Mouse (Mus musculus): ENCODE data around the gene Mlycd.
"Not testable (repeated sequence)": the region's sequence is repeated elsewhere in the genome, so short reads cannot be mapped to it uniquely, and the experiment has no call there.

Mlycd gene

GRCm38 (mm10) chr8:119394524-119395026 is at the start of gene Mlycd:
Mlycd (plus strand) TSS chr8:119394878.
- peak; percentile 93 for DNase-seq

DNA sequence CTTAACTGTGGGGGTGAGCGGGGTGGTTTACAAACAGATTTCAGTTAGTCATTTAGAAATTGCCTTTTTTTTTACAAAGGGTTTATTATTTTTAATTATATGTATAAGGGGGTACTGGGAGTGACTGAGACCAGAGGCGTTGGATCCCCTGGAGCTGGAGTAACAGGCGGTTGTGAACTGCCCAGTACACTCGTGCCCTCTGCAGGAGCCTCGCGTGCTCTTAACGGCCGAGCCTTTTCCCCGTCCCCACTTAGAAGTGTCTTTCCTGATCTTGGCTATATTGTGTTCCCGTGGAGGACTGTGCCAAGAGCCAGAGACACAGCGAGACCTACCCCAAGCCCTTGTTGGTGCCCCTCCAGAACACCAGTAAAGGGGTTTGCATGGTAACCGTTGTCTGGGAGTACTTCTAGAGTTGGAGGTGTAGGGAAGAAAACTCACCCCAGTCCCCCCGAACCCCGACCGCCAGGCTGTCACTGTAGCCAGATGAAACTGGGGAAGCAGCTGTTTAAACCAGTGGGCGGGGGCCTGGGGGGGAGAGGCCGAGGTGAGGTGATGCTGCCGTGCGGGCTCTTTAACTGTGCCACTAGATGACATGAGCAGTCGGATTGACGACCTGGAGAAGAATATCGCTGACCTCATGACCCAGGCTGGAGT is 49.5 kb upstream of the Mlycd start:
- peak; percentile 47 for DNase-seq

DNA sequence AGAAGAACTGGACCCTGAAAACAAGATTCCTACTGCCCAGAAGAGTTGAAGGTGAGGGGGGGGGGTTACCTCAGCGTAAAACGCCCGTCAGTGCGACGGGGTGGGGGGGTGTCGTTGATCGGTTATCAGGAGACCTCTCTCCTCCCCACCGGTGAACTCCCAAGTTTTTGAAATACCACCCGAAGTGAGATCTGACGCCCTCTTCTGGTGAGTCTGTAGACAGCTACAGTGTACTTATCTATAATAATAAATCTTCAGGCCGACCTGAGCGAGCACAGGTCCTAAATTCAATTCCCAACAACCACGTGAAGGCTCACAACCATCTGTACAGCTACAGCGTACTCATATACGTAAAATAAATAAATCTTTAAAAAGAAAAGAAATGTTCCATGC is 49.0 kb upstream of the Mlycd start:
- DNase-seq, result peak; percentile 23

- no peak for DNase-seq
These were observed 43.0 kb upstream of the Mlycd start for GRCm38 (mm10) chr8:119351647-119352046.

- DNase-seq, result no peak
These were observed 41.6 kb upstream of the Mlycd start for GRCm38 (mm10) chr8:119352977-119353658.

- DNase-seq, result no peak
These were observed 41.0 kb upstream of the Mlycd start for GRCm38 (mm10) chr8:119353659-119354023.

- not testable (repeated sequence) for DNase-seq
These were observed 38.0 kb upstream of the Mlycd start for GRCm38 (mm10) chr8:119356631-119357030.

DNA sequence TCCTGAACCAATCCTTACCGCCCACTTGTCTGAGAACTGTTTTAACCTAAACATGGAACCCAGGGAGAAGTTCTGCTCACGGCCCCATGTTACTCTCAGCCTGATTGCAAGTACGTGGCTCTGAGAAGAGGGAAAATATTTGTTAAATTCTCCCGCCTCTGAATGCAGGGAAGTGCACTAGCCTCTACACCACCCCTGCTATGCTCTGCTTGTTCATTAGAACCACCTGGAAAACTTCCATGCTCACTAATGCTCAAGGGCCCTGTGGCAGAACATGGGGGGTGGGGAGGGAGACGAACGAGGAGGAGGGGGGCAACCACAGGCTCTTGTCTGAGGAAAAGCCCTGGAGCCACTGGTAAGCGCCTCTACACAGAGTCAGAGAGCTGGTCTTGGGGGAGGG is 36.5 kb upstream of the Mlycd start:
- DNase-seq, result no peak

GRCm38 (mm10) chr8:119358836-119359235 is 35.8 kb upstream of the Mlycd start:
- no peak for DNase-seq

DNA sequence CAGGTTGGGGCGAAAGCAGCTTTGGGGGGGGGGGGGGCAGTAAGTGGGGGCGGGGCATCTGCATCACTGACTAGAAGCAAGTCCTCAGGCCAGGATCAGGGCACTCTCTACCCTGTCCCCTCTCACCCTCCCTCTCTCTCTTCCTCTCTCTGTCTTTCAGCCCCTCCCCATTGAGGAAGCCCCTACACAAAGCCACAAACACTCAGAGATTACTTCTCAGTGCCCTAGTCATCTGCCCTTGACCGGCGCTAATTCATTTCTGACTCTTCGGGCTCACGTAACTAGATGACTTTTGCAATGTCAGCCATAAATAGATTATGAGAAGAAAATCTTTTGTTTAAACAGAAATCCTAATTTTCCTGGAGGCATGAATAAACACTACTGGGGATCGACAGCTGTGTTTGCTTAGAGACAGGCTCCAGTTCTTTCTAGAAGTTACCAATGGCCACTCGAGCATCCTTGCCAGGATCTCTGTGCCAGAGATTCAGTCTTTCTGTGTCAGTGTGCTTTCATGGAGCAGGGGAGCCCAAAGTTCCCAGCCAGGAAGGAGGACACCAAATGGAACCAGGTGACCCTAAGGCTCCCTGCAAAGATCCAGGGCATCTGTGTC is 33.9 kb upstream of the Mlycd start:
- DNase-seq, result no peak

DNA sequence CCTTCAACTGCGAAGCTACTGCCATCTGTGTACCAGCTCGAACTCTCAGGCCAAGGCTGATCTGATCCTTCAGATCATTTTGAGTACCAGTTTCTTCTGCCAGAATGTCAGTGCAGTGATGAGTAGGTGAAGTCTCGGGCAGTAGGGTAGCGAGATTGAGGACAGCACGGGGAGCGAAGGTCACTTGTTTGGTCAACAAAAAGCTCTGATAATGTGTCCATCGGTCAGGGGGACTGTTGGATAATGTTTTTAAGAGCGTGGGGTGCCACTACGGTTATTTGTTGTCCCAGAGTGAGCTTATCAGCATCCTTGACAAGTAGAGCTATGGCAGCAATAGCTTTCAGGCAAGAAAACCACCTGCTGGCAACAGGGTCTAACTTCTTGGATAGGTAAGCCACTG is 20.0 kb upstream of the Mlycd start:
- not testable (repeated sequence) for DNase-seq

DNA sequence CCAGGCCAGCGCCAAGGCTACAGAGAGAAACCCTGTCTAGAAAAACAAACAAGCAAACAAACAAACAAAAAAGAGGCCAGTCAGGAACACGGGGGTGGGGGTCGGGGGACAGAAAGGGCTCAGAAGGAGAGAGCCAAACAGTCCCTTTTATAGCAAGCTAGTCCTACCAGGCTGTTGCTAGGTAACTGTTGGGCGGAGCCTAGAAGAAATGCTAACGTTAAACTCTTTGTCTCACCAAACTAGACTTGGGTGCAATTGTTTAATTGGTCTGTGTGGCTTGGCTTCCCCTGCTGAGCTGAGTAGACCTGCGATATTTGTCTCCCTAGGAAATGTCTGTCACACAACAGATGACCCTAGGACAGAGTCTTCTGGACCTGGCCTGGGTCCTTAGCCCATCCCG is 16.2 kb upstream of the Mlycd start:
- no peak for DNase-seq

DNA sequence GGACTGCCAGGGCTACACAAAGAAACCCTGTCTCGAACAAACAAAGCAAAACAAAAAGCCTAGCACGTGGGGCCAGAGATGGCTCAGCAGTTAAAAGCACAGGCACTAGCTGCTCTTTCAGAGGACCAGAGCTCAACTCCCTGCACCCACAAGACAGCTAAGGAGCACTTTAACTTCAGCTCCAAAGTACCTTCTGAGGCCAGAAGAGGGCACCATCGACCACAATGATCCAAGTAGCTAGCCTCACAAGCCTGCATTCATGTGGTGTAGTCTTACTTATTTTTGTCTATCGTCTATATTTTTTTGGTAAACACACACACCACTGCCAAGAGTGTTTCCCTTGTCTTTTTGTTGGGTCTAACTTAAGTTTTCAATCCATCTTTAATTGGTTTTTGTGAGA is 14.1 kb upstream of the Mlycd start:
- DNase-seq, result no peak

GRCm38 (mm10) chr8:119384478-119384877 is 10.2 kb upstream of the Mlycd start:
- DNase-seq, result no peak

GRCm38 (mm10) chr8:119385854-119386253 is 8.8 kb upstream of the Mlycd start:
- no peak for DNase-seq

- no peak for DNase-seq
These were observed 7.7 kb upstream of the Mlycd start for GRCm38 (mm10) chr8:119386988-119387387.

GRCm38 (mm10) chr8:119394097-119394496 is 581 bp upstream of the Mlycd start:
- DNase-seq, result no peak

GRCm38 (mm10) chr8:119395072-119395950 is 633 bp downstream of the Mlycd start:
- peak; percentile 42 for DNase-seq

DNA sequence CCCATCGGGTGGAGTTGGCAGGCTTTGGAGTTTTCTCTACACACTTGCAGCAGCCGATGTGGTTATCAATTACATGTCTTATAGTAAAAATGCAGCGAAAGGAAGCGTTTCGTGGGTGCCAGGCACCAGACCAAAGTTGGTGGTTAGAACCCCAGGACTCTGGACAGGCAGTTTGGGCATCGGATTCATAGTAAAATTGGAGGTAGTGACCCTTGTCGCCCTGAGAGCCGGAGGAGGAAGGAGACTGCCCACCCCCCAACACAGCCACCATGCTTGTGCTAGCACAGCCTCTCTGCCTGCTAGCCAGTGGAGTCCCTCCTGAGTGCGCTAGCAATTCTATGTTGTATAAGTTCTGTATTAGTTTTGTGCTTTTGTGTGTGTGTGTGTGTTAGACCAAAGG is 3.9 kb downstream of the Mlycd start:
- DNase-seq, result no peak

DNA sequence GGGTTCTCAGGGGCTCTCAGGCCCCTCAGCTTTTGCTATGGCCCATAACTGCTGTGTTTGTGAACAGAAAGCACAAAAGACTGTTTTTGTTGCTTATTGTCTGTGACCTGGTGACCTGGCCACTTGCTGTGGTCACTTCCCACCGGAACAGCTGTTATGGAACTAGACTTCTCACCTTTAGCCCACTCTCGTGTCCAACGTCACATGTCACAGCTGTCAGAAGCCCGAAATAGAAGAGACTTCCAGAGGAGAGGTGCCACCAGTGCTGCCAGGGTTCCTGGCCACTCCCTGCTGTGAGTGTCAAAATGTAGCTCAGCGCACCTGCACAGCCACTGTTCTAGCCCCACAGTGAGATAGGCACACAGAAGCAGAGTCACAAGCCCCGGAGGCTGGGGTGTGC is 4.6 kb downstream of the Mlycd start:
- DNase-seq, result no peak

DNA sequence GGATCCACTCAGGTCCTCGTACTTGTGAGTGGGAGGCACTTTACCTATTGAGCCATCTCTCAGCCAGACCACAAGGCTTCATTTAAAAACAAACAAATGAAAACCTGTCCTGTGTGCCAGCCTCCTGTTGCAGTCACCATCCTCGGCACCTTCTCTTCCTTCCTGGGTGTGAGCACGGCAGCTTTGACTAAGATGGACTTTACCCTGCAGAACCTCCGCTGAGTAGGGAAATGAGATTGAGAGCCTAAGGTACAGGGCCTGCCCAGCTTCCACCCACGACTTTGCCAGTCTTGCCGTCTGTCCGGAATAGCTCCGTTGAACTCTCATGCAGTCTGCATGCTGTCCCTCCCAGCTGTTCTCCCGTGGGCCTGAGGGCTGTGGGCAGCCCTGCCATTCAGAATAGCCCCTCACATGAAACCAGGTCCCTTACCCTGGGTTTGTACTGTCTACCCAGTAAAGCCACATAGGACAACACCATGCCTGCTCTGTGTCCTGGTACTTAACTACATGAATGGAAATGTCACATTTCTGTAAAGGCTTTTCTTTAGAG is 5.5 kb downstream of the Mlycd start:
- DNase-seq, result no peak

DNA sequence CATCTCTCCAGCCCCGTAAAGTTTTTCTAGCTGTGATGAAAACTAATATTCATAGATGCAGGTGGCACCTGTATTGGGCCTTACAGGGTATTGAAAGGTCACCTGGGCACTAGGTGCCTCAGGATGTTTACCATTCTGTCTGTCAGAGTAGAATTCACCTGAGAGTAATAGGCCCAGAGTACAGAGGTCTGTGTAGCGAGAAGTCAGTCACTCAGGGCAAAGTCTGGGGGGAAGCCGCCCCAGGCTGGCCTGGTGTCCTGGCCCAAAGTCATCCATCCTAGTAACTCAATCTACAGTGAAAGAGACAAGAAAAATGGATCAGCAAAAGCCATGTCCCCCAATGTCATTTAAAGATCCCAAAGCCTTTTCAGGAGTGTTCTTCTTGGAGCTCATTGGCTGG is 6.2 kb downstream of the Mlycd start:
- DNase-seq, result no peak

DNA sequence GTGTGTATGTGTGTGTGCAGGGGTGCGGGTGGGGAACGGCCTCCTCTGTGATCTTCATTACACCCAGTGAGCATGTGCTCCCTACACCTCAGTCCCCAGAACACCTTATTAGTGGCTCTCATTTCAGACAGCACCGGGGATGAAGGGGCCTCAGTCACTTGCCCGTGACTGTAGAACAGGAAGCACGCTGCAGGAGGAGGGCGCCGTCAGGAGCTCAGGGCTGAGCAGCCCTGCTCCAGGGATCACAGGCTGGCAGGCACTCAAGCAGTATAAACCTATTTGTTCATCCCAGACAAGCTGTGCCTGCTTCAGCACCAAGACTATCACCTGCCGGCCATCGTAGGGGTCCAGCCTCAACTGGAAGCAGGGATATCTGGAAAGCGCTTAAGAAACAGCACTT is 9.2 kb downstream of the Mlycd start:
- DNase-seq, result peak; percentile 2
